Mouse (Mus musculus) layer of hippocampus, adult 2 months (tissue): ENCODE measurements around the gene Dcpp3. TPM values are rescaled to one million over a fixed set of nuclear protein-coding genes. Genes with fewer than 3 reads are reported as not detected.
"Not testable (repeated sequence)": the region's sequence is repeated elsewhere in the genome, so short reads cannot be mapped to it uniquely, and the experiment has no call there.

Experiments used
- DNase-seq, 2 experiments: peaks; one replicate each; pipeline ENCODE4 v3.0.0; 2022; ENCODE audit warnings: low spot score in 2 of 2
- H3K27ac ChIP-seq: fragments of 200-600 bp; 2 replicates; pipeline ENCODE4 v1.8.1; 2022
- H3K4me3 ChIP-seq: fragments of 200-600 bp; 2 replicates; pipeline ENCODE4 v1.8.1; 2022; ENCODE audit warnings: mild to moderate bottlenecking
- CTCF ChIP-seq: fragments of 200-600 bp; conservative IDR thresholded peaks from 2 replicates; pipeline ENCODE4 v1.8.1; 2022; ENCODE audit warnings: antibody characterized with exemption, mild to moderate bottlenecking, moderate library complexity
- long read RNA-seq, 2 experiments: library from polyadenylated mRNA; stranded (forward); transcript quantifications; one replicate each; pipeline ENCODE4 v2.0.0; 2021; ENCODE audit warnings: borderline mapping rate in 2 of 2
- total RNA-seq, 2 experiments: library from RNA; stranded (reverse); gene quantifications; 2 replicates each; pipeline ENCODE4 v1.2.3; 2021

Dcpp3 gene
- total RNA-seq: not detected
- long read RNA-seq, experiment 1: 0 reads
- long read RNA-seq, experiment 2: 0 reads

DNA sequence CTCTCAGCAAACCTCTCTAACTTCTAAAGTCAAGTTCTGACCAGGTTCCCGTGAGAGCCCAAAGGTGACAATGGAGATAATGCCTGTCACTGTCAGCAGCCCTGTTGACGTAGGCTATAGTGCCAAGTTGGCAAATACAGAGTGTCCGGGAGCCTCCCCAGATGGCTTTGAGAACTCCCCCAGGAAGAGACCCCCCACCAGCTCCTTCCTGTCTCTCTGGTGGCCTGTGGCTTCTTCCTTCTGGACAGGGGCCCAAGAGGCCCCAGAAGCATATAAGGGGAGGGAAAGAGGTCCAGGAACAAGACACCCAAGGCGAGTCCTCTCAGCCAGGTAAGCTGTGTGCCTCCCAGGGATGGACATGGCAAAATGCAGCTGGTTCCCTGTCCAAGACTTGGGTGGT is at the start of gene Dcpp3:
TSS of gene Dcpp3 (plus strand) at position 301 of the 400 bp plus-strand sequence.
- not testable (repeated sequence) for DNase-seq, H3K27ac ChIP-seq, H3K4me3 ChIP-seq

DNA sequence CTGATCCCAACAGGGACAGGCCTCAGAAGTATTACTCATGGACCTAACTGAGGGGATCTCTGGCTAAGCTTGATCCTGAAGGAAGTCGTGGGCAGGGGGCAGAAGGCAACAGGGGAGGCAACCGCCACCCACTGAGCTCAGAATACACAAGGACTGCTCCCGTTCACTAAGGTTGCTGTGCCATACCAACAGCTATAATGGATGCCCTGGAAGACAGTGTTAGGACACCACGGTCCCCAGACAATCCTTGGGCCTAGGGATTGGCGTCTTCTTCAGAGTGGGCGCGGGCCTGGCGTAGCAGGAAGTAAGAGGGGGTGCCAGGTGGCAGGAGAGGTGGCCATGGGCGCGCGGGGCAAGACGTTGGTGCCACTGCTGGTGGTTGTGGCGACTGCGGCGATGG is 49.5 kb upstream of the Dcpp3 start, which contains the start of gene Prss21:
TSS of gene Prss21 (plus strand) at position 301 of the 400 bp plus-strand sequence.
- H3K4me3 ChIP-seq: no peak within 1 kb of the TSS
- no peak within 1 kb of the TSS for H3K27ac ChIP-seq
- no peak for TF ChIP-seq CTCF
- DNase-seq: no peak

DNA sequence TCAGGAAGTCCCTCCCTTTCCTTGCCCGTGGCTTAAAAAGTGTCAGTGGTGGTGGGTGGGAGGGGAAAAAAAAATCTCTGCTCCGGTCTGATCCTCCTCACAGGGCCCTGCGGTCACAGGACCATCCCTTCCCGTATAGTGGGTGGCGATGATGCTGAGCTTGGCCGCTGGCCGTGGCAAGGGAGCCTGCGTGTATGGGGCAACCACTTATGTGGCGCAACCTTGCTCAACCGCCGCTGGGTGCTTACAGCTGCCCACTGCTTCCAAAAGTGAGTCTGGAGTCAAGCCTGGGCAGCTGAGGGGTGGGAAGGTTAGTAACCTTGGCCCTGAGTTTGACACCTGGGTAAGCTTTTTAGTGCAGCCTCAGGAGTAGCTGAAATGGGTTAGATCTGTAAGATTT is 48.7 kb upstream of the Dcpp3 start:
- no peak for DNase-seq
- TF ChIP-seq CTCF: no peak
- no peak overlapping the region for H3K27ac ChIP-seq
- H3K4me3 ChIP-seq: no peak overlapping the region

DNA sequence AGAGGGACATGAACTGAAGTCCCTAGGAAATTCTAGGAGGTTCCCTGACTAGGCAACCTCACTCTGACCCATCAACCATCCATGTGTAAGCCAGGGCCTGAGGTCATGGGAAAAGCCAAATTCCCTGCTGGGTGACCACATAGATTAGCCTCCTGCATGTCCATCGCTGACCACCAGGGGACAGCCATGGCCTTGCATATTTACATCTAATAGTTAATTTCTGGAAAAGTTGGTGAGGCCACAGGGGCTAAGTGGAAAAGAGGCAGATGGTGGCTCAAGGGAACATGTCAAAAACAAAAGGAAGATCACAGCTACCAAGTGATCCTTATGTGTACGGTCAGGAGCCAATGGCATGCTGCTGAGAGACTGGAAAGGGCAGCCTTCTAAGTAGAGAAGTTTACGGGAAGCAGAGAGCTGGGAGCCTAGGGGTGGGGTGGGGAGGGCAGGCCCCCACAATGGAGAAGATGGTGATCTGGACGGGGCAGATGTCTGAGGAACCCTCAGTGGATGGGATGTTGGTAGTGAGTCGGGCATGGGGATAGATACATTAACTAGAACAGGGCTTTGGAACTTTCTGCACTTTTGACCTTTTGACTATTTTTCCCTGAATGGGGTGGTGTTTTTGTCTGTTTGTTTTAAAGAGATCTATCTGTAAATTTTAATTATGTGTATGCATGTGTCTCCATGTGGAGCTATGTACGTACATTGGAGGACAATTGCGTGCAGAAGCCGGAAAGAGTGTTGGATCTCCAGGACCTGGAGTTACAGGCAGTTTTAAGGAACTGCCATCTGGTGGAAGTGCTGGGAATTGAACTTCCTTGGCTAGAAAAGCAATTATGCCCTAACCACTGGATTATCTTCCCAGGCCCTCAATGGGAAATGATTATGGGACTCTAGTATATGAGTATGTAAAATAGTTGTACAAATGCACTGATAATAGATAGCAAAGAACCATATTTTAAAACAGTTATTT is 43.1 kb upstream of the Dcpp3 start:
- H3K27ac ChIP-seq: no peak overlapping the region
- no peak overlapping the region for H3K4me3 ChIP-seq
- peak; percentile 84 for TF ChIP-seq CTCF
- no peak for DNase-seq

DNA sequence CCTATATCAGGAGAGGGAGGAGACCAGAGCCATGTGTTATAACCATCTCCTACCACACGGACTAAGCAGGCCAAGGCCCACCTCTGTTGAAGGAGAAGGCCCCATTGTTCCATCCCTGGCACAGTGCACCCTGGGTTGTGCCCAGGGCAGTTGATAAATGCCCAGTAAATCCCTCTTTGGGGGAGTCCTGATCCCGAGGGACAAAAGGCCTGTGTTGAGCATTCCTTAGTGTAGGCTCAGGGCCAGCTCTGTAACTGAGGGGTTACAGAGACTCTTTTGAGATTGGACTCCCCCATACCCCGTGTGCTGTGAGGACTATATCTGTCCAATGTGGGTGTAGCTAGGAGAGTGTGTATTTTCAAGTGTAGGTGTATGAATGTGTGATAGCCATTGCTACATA is 40.5 kb upstream of the Dcpp3 start:
- Histone ChIP-seq H3K27ac (0 out of 2 replicates have a peak overlapping the region, but pooled peaks have one; percentile 43), H3K4me3 (no peak overlapping the region)
- TF ChIP-seq CTCF: peak; percentile 35
- peak in 1 of 2 experiments; percentile 51 for DNase-seq

DNA sequence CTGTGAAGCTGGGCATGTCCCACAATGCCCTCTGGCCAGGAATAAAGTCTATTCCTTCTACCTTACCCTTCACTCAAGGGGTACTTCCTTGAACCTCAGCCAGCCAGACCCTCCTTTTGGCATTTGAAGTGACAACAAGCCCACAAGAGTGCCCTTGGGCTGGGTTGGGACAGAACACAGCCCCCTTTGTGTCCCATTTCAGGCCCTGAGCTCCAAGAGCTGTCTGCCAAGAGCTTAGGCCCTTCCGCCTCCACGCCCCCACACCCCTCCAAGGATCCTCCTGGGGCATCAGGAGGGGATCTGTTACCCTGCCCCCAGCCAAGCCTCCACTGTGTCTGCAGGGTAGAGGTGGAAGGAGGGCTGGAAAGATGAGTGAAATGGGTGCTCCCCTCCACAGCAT is 40.1 kb upstream of the Dcpp3 start:
- peak in 1 of 2 experiments; percentile 17 for DNase-seq
- Histone ChIP-seq H3K27ac (0 out of 2 replicates have a peak overlapping the region, but pooled peaks have one; percentile 43), H3K4me3 (no peak overlapping the region)
- no peak for TF ChIP-seq CTCF

DNA sequence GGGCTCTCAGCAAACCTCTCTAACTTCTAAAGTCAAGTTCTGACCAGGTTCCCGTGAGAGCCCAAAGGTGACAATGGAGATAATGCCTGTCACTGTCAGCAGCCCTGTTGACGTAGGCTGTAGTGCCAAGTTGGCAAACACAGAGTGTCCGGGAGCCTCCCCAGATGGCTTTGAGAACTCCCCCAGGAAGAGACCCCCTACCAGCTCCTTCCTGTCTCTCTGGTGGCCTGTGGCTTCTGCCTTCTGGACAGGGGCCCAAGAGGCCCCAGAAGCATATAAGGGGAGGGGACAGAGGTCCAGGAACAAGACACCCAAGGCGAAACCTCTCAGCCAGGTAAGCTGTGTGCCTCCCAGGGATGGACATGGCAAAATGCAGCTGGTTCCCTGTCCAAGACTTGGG is 36.7 kb upstream of the Dcpp3 start, which contains the start of the genes Dcpp1 and Dcpp2:
TSS of gene Dcpp1 (plus strand) at position 301 of the 400 bp plus-strand sequence.
TSS of gene Dcpp2 (plus strand) at position 305 of the 400 bp plus-strand sequence.
- H3K27ac ChIP-seq, H3K4me3 ChIP-seq, DNase-seq: not testable (repeated sequence)

DNA sequence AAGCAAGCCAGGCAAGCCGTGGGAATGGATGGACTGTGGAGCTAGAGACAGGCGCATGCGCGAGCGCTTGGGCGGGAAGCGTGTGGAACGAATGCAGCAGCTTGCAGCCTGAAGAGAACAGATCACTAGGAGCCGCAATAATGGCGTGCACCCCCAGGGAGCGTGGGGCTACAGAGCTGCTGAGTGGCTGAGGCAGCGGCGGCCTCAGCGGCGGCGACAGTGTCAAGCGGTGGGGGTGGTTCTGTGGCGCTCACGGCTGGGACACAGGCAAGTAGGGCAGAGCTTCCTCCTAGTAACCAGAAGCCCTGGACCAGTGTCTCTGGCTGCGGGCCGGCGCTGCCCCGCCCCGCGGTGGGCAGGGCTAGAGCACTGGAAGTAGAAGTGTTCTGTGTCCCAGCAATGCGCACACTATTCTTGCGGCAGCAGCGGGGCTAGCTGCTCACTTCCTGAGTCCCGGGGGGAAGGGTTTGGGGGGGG is 7.3 kb downstream of the Dcpp3 start:
- DNase-seq: peak; percentile 84 to 91
- TF ChIP-seq CTCF: peak; percentile 55
- peak overlapping the region; percentile 90 for H3K27ac ChIP-seq
- H3K4me3 ChIP-seq: peak overlapping the region; percentile 71

DNA sequence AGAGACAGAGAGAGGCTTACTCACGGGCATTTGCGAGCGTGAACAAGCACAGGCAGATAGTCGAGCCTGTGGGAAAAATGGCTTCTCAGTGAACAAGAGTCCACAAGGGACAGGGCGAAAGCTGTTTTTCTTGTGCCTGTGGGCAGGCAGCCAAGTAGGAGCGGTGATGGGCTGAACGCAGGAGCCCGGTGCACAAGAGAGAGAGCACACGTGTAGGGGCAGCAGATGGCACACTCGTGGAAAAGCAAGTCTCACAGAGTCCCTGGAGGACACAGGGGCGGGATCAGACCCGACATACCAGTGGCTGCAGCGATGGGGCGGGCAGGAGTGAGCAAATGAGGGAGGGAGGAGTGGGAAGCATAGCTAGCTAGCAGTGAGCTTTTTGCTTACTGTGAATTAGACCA is 7.8 kb downstream of the Dcpp3 start:
- Histone ChIP-seq H3K4me3 (peak overlapping the region; percentile 71), H3K27ac (peak overlapping the region; percentile 90)
- DNase-seq: peak; percentile 40 to 42
- no peak for TF ChIP-seq CTCF

DNA sequence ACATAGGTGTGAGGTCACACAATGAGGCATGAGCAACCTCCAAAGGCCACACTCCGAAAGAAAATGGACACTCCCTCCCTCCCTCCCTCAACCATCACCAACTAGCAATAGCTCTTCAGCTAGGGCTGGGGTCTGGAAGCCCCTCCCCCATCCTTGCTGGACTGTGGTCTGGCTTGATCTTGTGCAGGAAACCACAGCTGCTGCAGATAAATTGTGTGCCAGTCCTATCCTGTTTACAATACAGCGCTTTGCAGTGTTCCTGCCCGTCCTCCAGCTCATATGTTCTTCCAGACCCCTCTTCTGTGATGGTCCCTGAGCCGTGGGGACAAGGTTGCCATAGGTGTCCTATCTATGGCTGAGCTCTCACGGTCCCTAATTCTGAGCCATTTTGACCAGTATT is 13.9 kb downstream of the Dcpp3 start:
- no peak for TF ChIP-seq CTCF
- DNase-seq: no peak
- Histone ChIP-seq H3K27ac (no peak overlapping the region), H3K4me3 (no peak overlapping the region)

DNA sequence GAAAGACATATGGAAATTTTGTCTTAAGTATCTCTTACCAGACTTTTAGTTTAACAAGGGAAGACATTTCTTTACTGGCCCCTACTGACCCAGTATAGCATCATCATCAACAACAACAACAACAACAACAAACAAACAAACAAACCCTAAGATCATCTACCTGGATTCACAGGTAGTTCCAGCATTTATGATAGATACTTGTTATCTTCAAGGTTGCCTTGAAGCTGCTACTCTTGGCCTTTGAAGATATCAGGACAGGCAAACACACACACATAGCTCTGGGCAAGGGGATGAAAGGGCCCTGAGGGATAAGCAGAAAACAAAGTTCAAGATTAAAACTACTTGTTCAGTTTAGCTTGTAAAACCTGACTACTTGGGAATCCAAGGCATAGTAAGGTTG is 24.1 kb downstream of the Dcpp3 start, which contains the start of gene Sbp:
TSS of gene Sbp (plus strand) at position 301 of the 400 bp plus-strand sequence.
- no peak for TF ChIP-seq CTCF
- DNase-seq: no peak
- Histone ChIP-seq H3K4me3 (no peak within 1 kb of the TSS), H3K27ac (no peak within 1 kb of the TSS)

DNA sequence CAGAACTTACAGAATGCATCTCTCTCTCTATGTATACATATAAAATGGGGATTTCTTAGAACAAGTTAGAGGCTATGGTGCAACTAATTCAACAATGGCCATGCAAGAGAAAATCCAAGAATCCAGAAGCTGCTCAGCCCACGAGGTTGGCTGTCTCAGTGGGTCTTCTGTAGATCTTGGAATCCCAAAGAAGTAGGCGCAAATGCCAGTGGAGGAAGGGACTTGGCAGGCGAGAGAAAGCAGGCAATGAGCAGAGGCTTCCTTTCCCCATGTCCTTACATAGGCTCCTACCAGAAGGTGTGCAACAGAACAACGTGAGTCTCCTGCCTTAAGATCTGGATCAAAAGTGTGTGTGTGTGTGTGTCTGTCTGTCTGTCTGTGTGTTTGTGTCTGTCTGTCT is 30.2 kb downstream of the Dcpp3 start:
- not testable (repeated sequence) for DNase-seq, H3K4me3 ChIP-seq, H3K27ac ChIP-seq

DNA sequence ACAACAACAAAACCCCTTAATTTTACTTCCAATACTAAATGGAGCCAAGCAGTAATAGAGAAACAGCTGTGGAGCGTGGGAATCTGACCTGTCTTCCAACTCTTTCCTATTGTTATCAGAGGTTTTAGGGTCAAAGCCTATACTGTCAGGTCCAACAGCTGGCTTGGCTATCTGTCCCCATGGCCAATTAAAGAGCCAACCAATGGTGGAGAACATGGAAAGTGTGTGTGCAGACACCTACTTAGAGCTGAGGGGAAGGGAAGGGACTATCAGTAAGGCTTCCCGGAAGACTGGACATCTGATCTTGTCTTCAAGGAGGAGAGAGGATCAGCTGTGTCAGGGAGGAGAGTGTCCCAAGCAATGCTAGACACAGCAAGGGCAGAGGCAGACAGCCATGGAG is 31.8 kb downstream of the Dcpp3 start:
- DNase-seq: no peak
- no peak overlapping the region for H3K4me3 ChIP-seq
- H3K27ac ChIP-seq: no peak overlapping the region
- no peak for TF ChIP-seq CTCF

DNA sequence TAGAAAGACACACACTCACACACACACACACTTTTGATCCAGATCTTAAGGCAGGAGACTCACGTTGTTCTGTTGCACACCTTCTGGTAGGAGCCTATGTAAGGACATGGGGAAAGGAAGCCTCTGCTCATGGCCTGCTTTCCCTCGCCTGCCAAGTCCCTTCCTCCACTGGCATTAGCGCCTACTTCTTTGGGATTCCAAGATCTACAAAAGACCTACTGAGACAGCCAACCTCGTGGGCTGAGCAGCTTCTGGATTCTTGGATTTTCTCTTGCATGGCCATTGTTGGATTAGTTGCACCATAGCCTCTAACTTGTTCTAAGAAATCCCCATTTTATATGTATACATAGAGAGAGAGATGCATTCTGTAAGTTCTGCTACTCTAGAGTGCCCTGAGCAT is 33.6 kb downstream of the Dcpp3 start:
- H3K27ac ChIP-seq, DNase-seq, H3K4me3 ChIP-seq: not testable (repeated sequence)
